Mouse (Mus musculus): ENCODE measurements around the gene Syne3.

- no peak for TF ChIP-seq CTCF (IDR thresholded peaks at IDR 0.05 in 2 of 3, conservative IDR thresholded peaks at IDR 0.05 in 1 of 3; ENCODE audit: control insufficient read depth in 1 of 3, insufficient read depth in 1 of 3, low read depth in 2 of 3, low read length in 3 of 3, poor library complexity in 1 of 3, severe bottlenecking in 1 of 3)
- TF ChIP-seq ETS1 (IDR thresholded peaks at IDR 0.05; ENCODE audit: low read depth, low read length) = no peak
- no peak for TF ChIP-seq USF1 (IDR thresholded peaks at IDR 0.05; ENCODE audit: low read depth, low read length)
Observed at GRCm38 (mm10) chr12:104902392-104903053, 107.1 kb downstream of the Syne3 start.
